Mouse (Mus musculus): ENCODE measurements at regions not wholly inside any gene's neighbourhood (a gene's known extent, or its start where the extent isn't known, plus 50 kb on each side); places are given as distances from the start of the nearest gene placed in this dataset.

- 83% methylated on average over 1 of the region's 1 CpGs for WGBS
- no peaks in the 10 kb centered on the region for H3K36me3 ChIP-seq
- H3K4me2 ChIP-seq (replicated peaks), result no peak overlapping the region
- H3K27ac ChIP-seq, result no peak overlapping the region
- no peaks in the 10 kb centered on the region for H3K4me1 ChIP-seq
- ATAC-seq (ENCODE audit: insufficient number of reproducible peaks, insufficient read depth, low FRiP score, low TSS enrichment), result no peak
- no peaks in the 10 kb centered on the region for H3K27me3 ChIP-seq
- no peaks in the 10 kb centered on the region for H3K9me3 ChIP-seq
- H3K9ac ChIP-seq, result no peak overlapping the region
- H3K4me3 ChIP-seq, result no peak overlapping the region
Observed at GRCm38 (mm10) chr6:101003901-101004300, 170.5 kb downstream of the Ppp4r2 start.

GRCm38 (mm10) chr6:101021650-101022049 lies 188.2 kb downstream of the Ppp4r2 start:
- 64% methylated on average over 3 of the region's 3 CpGs for WGBS
- H3K9me3 ChIP-seq, result no peaks in the 10 kb centered on the region
- no peaks in the 10 kb centered on the region for H3K27me3 ChIP-seq
- no peak overlapping the region for H3K4me2 ChIP-seq (replicated peaks)
- no peak overlapping the region for H3K4me3 ChIP-seq
- no peaks in the 10 kb centered on the region for H3K36me3 ChIP-seq
- no peak overlapping the region for H3K27ac ChIP-seq
- ATAC-seq (ENCODE audit: insufficient number of reproducible peaks, insufficient read depth, low FRiP score, low TSS enrichment), result no peak
- H3K4me1 ChIP-seq, result no peaks in the 10 kb centered on the region
- no peak overlapping the region for H3K9ac ChIP-seq

GRCm38 (mm10) chr6:101025816-101026215 lies 192.4 kb downstream of the Ppp4r2 start:
- H3K4me3 ChIP-seq, result no peak overlapping the region
- H3K9ac ChIP-seq, result no peak overlapping the region
- H3K36me3 ChIP-seq, result no peaks in the 10 kb centered on the region
- WGBS, result 94% methylated on average over 4 of the region's 4 CpGs
- H3K27me3 ChIP-seq, result no peaks in the 10 kb centered on the region
- H3K27ac ChIP-seq, result no peak overlapping the region
- no peak overlapping the region for H3K4me2 ChIP-seq (replicated peaks)
- ATAC-seq (ENCODE audit: insufficient number of reproducible peaks, insufficient read depth, low FRiP score, low TSS enrichment), result no peak
- no peaks in the 10 kb centered on the region for H3K9me3 ChIP-seq
- no peaks in the 10 kb centered on the region for H3K4me1 ChIP-seq

- no peak for ATAC-seq (ENCODE audit: insufficient number of reproducible peaks, insufficient read depth, low FRiP score, low TSS enrichment)
- WGBS, result 69% methylated on average over 10 of the region's 10 CpGs
- Histone ChIP-seq H3K9me3 (no peaks in the 10 kb centered on the region), H3K4me1 (no peaks in the 10 kb centered on the region), H3K27me3 (no peaks in the 10 kb centered on the region), H3K36me3 (no peaks in the 10 kb centered on the region), H3K27ac (no peak overlapping the region), H3K4me3 (no peak overlapping the region), H3K4me2 (replicated peaks) (no peak overlapping the region), H3K9ac (no peak overlapping the region)
Observed at GRCm38 (mm10) chr6:101027462-101027861, 194.0 kb downstream of the Ppp4r2 start.

GRCm38 (mm10) chr6:101029436-101029835 lies 196.0 kb downstream of the Ppp4r2 start:
- no peak overlapping the region for H3K27ac ChIP-seq
- 39% methylated on average over 3 of the region's 3 CpGs for WGBS

GRCm38 (mm10) chr6:101030451-101031125 lies 197.2 kb downstream of the Ppp4r2 start:
- WGBS, result 78% methylated on average over 13 of the region's 13 CpGs
- Histone ChIP-seq H3K27ac (no peak overlapping the region), H3K27me3 (no peaks in the 10 kb centered on the region), H3K4me1 (no peaks in the 10 kb centered on the region), H3K9me3 (no peaks in the 10 kb centered on the region), H3K9ac (no peak overlapping the region), H3K36me3 (no peaks in the 10 kb centered on the region), H3K4me3 (no peak overlapping the region), H3K4me2 (replicated peaks) (no peak overlapping the region)
- no peak for ATAC-seq (ENCODE audit: insufficient number of reproducible peaks, insufficient read depth, low FRiP score, low TSS enrichment)

More at GRCm38 (mm10) chr6:101029436-101029835, 196.0 kb downstream of the Ppp4r2 start:
- H3K4me3 ChIP-seq, result no peak overlapping the region
- ATAC-seq (ENCODE audit: insufficient number of reproducible peaks, insufficient read depth, low FRiP score, low TSS enrichment), result no peak
- H3K4me1 ChIP-seq, result no peaks in the 10 kb centered on the region
- H3K9ac ChIP-seq, result no peak overlapping the region
- no peaks in the 10 kb centered on the region for H3K27me3 ChIP-seq
- H3K9me3 ChIP-seq, result no peaks in the 10 kb centered on the region
- no peaks in the 10 kb centered on the region for H3K36me3 ChIP-seq
- H3K4me2 ChIP-seq (replicated peaks), result no peak overlapping the region

GRCm38 (mm10) chr6:101046755-101047154 lies 213.3 kb downstream of the Ppp4r2 start:
- Histone ChIP-seq H3K9ac (no peak overlapping the region), H3K9me3 (no peaks in the 10 kb centered on the region), H3K36me3 (no peaks in the 10 kb centered on the region), H3K27me3 (no peaks in the 10 kb centered on the region), H3K4me2 (replicated peaks) (no peak overlapping the region), H3K4me3 (no peak overlapping the region), H3K4me1 (peaks cover 6% of the 10 kb centered on the region; the same call in 1 of the 2 replicates), H3K27ac (no peak overlapping the region)
- ATAC-seq (ENCODE audit: insufficient number of reproducible peaks, insufficient read depth, low FRiP score, low TSS enrichment), result no peak
- 73% methylated on average over 6 of the region's 6 CpGs for WGBS

- H3K27ac ChIP-seq, result no peak overlapping the region
- H3K4me2 ChIP-seq (replicated peaks), result no peak overlapping the region
- H3K9me3 ChIP-seq, result no peaks in the 10 kb centered on the region
- H3K4me3 ChIP-seq, result no peak overlapping the region
- no peaks in the 10 kb centered on the region for H3K27me3 ChIP-seq
- ATAC-seq (ENCODE audit: insufficient number of reproducible peaks, insufficient read depth, low FRiP score, low TSS enrichment), result no peak
- 78% methylated on average over 10 of the region's 10 CpGs for WGBS
- no peaks in the 10 kb centered on the region for H3K36me3 ChIP-seq
- peaks cover 6% of the 10 kb centered on the region; the same call in 1 of the 2 replicates for H3K4me1 ChIP-seq
- no peak overlapping the region for H3K9ac ChIP-seq
Observed at GRCm38 (mm10) chr6:101047195-101047594, 213.8 kb downstream of the Ppp4r2 start.

- H3K4me2 ChIP-seq (replicated peaks), result no peak overlapping the region
- H3K27ac ChIP-seq, result peak overlapping the region; percentile 36; the same call in 1 of the 2 replicates
- no peak for ATAC-seq (ENCODE audit: insufficient number of reproducible peaks, insufficient read depth, low FRiP score, low TSS enrichment)
- H3K9me3 ChIP-seq, result no peaks in the 10 kb centered on the region
- no peaks in the 10 kb centered on the region for H3K36me3 ChIP-seq
- WGBS, result 55% methylated on average over 1 of the region's 1 CpGs
- no peak overlapping the region for H3K4me3 ChIP-seq
- H3K9ac ChIP-seq, result no peak overlapping the region
- no peaks in the 10 kb centered on the region for H3K27me3 ChIP-seq
- peaks cover 6% of the 10 kb centered on the region; the same call in 1 of the 2 replicates for H3K4me1 ChIP-seq
Observed at GRCm38 (mm10) chr6:101048431-101048830, 215.0 kb downstream of the Ppp4r2 start.

GRCm38 (mm10) chr6:101048836-101049361 lies 215.5 kb downstream of the Ppp4r2 start:
- WGBS, result 33% methylated on average over 15 of the region's 15 CpGs
- H3K9ac ChIP-seq, result no peak overlapping the region
- no peaks in the 10 kb centered on the region for H3K9me3 ChIP-seq
- no peaks in the 10 kb centered on the region for H3K36me3 ChIP-seq
- peak overlapping the region; percentile 19; the same call in 1 of the 2 replicates for H3K4me2 ChIP-seq (replicated peaks)
- peak overlapping the region; percentile 36; the same call in 1 of the 2 replicates for H3K27ac ChIP-seq
- H3K4me3 ChIP-seq, result no peak overlapping the region
- no peak for ATAC-seq (ENCODE audit: insufficient number of reproducible peaks, insufficient read depth, low FRiP score, low TSS enrichment)
- H3K27me3 ChIP-seq, result no peaks in the 10 kb centered on the region
- peaks cover 6% of the 10 kb centered on the region; the same call in 1 of the 2 replicates for H3K4me1 ChIP-seq

- Histone ChIP-seq H3K36me3 (no peaks in the 10 kb centered on the region), H3K9ac (no peak overlapping the region), H3K27ac (no peak overlapping the region), H3K4me3 (no peak overlapping the region), H3K4me2 (replicated peaks) (no peak overlapping the region), H3K27me3 (no peaks in the 10 kb centered on the region), H3K4me1 (no peaks in the 10 kb centered on the region), H3K9me3 (no peaks in the 10 kb centered on the region)
- WGBS, result 60% methylated on average over 7 of the region's 7 CpGs
- no peak for ATAC-seq (ENCODE audit: insufficient number of reproducible peaks, insufficient read depth, low FRiP score, low TSS enrichment)
Observed at GRCm38 (mm10) chr6:101054880-101055279, 221.5 kb downstream of the Ppp4r2 start.

- no peak overlapping the region for H3K9ac ChIP-seq
- H3K4me3 ChIP-seq, result no peak overlapping the region
- 92% methylated on average over 13 of the region's 13 CpGs for WGBS
- no peaks in the 10 kb centered on the region for H3K36me3 ChIP-seq
- H3K4me1 ChIP-seq, result no peaks in the 10 kb centered on the region
- no peaks in the 10 kb centered on the region for H3K27me3 ChIP-seq
- ATAC-seq (ENCODE audit: insufficient number of reproducible peaks, insufficient read depth, low FRiP score, low TSS enrichment), result no peak
- H3K27ac ChIP-seq, result no peak overlapping the region
- no peaks in the 10 kb centered on the region for H3K9me3 ChIP-seq
- H3K4me2 ChIP-seq (replicated peaks), result no peak overlapping the region
Observed at GRCm38 (mm10) chr6:101056318-101056717, 222.9 kb downstream of the Ppp4r2 start.

Data from embryonic facial prominence, embryonic 12.5 days (tissue).